Mouse (Mus musculus) stomach, postnatal 0 days (tissue): ENCODE data around the gene Gm16253.

Experiments used
- CTCF ChIP-seq: IDR thresholded peaks from 2 replicates; pipeline ENCODE4 v1.5.1; 2016; ENCODE audit warnings: antibody characterized with exemption, low read depth, mild to moderate bottlenecking, moderate library complexity
- EP300 ChIP-seq: optimal IDR thresholded peaks from 2 replicates; pipeline ENCODE3; 2016; ENCODE audit warnings: antibody characterized with exemption

- TF ChIP-seq CTCF (no peak), EP300 (no peak)
Observed at GRCm38 (mm10) chr3:96542554-96542953, 34.2 kb upstream of the Gm16253 start.
